Mouse (Mus musculus) small intestine, adult 2 months (tissue): ENCODE data around the gene Lrrc8d.

Experiments used
- CTCF ChIP-seq: fragments of 200-500 bp; IDR thresholded peaks from 2 replicates; pipeline ENCODE4 v1.5.1; 2012; ENCODE audit warnings: low read depth, mild to moderate bottlenecking, control low read depth, inconsistent platforms, low read length, moderate library complexity, mixed read lengths; ENCODE audit not compliant: insufficient replicate concordance, insufficient read length; ENCODE audit errors: extremely low read depth
- POLR2A ChIP-seq: fragments of 200-500 bp; IDR thresholded peaks from 2 replicates; pipeline ENCODE4 v1.6.1; 2012; ENCODE audit warnings: low read depth, mild to moderate bottlenecking, control low read depth, inconsistent platforms, low read length, moderate library complexity

DNA sequence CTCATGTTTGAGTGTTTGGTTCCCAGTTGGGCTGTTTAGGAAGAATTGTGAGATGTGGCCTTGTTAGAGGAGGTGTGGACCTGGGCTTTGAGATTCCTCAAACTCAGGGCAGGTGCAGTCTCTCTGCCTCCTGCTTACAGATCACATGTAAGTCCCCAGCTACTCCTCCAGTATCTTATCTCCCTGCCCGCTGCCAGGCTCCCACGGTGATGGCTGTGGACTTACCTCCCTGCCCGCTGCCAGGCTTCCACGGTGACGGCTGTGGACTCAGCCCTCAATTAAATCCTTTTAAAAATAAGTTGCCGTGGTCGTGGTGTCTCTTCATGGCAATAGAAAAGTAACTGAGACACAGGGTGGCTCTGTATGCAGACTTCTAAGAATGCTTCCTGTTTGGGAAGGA, 173.1 kb downstream of the Lrrc8d start:
- TF ChIP-seq CTCF (no peak), POLR2A (no peak)
